Mouse (Mus musculus) c-Kit-negative CD71-positive TER-119-positive erythroid progenitor cells, embryonic 14.5 days (primary cell): ENCODE results near the gene Rhebl1.
A peak's percentile ranks its signal among the peaks of the same experiment; 100 is the strongest.

Experiments
- DNase-seq: peaks from one replicate; pipeline ENCODE4 v3.0.0-alpha.2; 2013; ENCODE audit warnings: low read depth, low spot score

The Rhebl1 gene

DNA sequence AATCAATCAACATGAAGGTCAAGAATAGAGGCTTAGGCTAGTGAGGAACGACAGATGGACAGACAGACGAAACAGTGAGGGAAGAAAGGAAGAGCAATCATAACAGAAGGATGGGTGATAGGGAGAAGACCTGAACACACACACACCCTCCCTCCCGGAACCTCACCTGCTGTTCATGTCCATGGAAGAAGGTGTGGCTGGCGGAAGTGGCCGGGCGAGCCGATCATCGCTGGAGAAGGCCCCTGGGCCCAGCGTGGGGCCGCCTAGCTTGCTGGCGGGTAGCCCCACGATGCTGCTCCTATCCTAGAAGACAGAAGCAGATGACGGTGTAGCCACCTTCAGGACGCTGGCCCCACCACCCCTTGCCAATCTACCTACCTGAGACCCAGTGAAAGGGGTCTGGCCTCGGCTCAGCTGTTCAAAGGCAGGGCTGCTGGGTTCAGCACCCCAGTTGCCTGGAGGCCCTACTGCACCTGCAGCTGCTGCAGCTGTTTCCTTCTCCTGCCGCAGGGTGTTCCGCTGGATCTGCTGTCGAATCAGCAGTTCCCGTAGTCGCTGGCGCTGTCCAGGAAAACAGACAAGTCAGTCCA, 43.0 kb downstream of the Rhebl1 start:
- DNase-seq = no peak

- no peak for DNase-seq
Observed at GRCm38 (mm10) chr15:98850668-98851067, 43.7 kb downstream of the Rhebl1 start.

DNA sequence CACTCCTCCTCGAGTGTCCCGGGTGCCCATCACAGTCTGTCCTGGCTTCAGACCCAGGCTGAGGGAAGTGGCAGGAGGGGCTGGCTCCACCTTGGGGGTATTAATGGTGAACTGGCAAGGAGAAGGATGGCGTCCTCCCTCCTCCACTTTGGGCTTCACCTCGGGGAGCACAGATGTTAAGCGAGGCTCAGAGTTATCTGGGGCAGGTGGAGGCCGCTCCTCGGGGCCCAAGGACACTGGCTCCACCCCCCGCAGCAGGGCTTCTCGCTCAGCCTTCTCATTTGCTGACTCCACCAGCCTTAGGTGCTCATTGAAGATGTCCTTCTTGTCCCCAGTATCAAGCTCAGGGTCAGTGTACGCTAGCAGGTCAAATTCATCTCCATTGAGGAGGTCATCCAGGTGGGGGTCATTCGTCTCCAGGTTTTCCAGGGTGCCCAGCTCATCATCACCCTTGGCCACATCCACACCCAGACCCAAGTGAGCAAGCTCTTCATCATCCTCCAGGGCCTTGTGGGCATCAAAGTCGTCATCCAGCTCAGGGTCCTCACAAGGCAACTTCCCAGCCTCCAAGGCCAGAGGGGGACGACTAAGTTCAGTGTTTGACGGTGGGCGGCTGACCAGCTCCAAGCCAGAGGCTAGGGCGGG, 44.3 kb downstream of the Rhebl1 start:
- no peak for DNase-seq

DNA sequence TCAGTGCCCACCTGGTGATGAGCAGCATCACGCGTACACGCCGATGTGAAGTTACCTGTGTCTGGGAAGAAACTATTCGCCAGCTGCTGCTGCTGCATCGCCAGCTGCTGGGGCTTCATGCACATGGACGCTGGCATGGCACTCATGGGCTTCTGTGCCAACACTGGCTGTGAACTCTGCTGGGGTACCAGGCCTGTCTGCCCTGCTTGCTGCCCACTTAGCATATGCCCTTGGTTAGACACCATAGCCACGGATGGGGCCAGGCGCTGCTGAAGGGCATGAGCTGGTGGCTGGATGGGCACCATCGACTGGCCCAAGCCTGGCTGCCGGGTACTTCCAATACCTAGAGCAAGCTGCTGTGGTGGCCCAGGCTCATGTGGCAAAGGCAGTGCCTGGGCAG, 45.2 kb downstream of the Rhebl1 start:
- DNase-seq = no peak

GRCm38 (mm10) chr15:98846140-98846539, 48.2 kb downstream of the Rhebl1 start:
- DNase-seq = no peak

DNA sequence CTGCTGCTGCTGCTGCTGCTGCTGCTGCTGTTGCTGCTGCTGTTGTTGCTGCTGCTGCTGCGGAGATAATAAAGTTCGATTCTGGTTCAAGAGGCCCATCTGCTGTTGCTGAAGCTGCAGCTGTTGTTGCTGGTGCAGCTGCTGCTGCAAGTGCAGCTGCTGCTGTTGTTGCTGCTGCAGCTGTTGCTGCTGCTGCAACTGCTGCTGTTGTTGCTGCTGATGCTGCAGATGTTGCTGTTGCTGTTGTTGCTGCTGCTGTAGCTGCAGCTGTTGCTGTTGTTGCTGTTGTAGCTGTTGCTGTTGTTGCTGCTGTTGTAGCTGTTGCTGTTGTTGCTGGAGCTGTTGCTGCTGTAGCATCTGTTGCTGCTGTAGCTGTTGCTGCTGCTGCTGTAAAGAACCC, 49.2 kb downstream of the Rhebl1 start:
- no peak for DNase-seq

- no peak for DNase-seq
Observed at GRCm38 (mm10) chr15:98843595-98844223, 50.6 kb downstream of the Rhebl1 start.

GRCm38 (mm10) chr15:98839671-98840585, 54.4 kb downstream of the Rhebl1 start:
- no peak for DNase-seq

- no peak for DNase-seq
Observed at GRCm38 (mm10) chr15:98839161-98839560, 55.2 kb downstream of the Rhebl1 start.

- no peak for DNase-seq
Observed at GRCm38 (mm10) chr15:98837743-98838103, 56.6 kb downstream of the Rhebl1 start.

DNA sequence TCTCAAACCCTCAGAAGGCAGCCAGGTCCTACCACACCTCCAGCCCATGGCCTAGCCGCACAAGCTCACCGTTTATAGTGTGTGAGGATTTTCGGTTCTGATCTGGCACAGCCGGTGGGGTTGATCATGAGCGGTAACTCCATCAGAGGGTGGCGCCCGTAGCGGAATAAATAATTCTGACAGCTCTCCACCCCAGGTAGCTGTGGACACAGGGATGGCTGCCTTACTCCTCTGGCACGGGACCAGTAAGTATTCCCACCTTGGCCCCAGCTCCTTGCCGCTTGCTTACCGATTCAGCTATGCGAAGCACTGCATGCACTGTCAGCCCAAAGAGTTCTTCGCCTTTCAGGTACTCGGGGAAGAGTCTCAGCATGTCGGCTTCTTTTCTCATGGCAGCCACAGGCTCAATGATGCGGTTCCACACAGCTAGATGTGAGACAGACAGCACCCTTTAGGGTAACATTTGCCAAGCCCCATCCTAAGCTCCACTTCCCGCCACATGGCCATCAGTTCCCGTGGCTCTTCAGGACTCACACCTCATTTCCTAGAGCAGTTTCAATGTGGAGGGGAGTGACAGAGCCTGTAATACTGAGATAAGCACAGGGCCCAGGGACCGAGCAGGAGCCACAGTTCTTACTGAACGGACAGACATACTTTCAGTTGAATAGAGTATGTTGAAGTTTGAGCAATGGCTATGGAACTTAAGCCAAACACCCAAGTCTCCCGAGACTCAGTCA, 57.2 kb downstream of the Rhebl1 start:
- peak; percentile 66 for DNase-seq

DNA sequence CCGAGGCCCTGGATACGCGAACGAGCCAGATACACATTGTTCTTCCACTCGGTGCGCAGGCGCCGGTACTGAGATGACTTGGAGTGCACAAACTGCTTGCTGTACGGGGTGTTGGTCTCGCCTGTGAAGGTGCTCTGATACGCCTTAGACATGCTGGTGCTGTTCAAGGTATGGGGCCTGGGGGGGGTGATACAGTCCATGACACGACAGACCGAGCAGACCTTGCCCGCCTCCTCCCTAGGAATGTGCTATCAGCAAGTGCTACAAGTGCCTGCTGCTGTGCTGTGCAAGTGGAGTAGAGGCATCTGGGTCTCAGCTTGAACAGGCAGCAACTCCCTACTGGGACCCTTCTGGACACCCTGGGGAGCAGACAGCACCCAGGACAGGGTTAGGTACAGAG, 59.0 kb downstream of the Rhebl1 start:
- DNase-seq = no peak

- no peak for DNase-seq
Observed at GRCm38 (mm10) chr15:98834059-98834458, 60.3 kb downstream of the Rhebl1 start.

DNA sequence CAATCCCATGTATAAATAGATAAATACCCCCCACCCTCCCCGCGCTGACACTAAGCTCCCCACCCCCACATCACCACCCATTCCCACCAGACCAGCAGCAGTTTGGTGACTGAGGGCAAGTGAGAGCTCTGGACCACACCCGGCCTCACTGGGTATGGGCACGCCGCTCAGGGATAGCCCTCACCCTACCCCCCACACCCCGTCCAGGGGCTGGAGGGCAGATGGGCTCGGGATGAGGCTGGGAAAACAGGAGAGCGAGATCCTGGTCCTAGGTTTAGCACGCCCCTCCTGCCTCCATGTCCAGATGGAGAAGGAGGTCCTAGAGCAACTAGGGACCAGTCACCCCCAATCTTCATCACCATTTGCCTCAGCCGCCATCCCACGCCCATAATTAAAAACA, 61.1 kb downstream of the Rhebl1 start:
- DNase-seq = no peak

DNA sequence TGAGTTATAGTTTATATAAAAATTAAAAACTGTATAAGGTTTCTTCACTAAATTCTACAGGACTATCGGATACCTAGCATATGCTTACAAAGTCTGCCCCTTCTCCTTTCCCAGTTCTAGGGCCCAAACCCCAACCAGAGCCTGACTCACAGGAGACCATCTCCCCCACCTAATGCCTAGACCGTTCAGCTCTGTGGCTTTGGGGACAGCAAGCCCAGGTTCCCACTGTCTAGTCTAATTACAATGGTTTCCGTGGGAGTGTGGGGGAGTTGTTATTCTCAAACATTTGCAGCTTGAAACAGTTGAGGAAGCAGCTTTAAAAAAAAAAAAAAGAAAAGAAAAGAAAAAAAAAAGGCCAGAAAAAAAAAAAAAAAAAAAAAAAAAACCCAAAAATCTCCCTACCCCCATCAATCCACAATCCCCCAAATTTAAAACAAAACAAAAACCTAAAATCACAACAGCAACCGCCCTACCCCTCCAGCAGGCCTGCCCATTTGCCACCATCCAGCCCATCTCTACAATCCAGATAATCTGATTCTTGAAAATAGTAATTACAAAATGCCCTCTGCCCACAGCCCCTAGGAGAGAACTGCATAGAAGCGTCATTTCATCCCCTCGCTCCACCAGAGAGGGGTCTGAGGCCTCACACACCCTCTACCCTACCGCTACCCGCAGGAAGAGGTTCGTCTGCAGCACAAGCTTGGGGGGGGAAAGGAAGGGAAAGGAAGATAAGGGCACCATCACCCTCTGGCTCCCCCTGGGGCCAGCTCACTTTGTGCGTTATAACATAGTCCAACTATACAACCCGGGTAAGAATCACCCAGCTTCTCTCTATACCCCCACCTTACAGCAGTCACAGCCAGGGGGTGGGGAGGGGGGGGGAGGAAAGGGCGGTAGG, 61.9 kb downstream of the Rhebl1 start:
- no peak for DNase-seq

- DNase-seq = no peak
Observed at GRCm38 (mm10) chr15:98831684-98832035, 62.7 kb downstream of the Rhebl1 start.

DNA sequence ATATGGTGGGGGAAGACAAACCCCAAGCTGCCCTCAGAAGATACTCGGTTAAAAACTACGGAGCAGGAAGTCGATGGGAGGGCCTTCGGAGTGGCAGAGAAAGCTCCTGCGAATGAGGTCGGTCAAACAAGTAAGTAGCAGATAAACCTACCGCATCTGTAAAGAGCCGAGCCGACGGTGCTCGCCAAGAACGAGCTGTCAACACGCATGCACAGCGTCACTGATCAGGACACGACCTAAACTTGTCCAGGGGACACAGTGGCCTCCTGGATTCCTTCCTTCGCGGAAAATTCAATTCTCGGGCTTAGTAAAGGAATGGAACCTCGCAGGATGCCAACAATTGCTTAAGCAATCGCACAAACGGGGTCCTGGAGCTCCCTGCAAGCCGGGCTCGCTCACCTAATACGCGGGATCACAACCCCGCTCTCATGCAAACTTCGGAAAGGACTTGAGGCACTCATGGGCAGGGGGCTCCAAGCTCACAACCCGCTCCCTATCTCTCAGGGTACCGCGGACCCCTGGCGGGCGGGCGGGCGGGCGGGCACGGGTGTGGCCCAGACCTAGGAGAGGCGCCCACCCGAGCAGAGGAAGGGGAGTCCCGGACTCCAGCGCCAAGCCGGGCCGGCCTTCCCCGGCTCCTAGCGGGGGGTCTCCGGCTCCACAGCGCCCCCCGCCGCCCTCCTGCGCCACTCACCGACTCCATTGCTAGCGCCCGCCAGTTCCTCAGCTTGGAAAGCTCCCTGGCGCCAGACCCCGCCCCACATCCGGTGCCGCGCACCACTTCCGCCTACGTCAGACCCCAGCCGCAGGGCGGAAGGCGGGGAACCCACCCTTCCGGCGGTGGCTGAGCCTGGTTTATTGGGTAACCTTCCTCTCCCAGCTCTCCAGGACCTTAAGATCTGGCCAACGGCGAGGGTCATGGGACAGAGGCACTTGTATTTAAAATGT, 63.3 kb downstream of the Rhebl1 start, which contains the start of gene Prkag1:
Prkag1 (minus strand) TSS at position 786 of the 948 bp plus-strand sequence.
- DNase-seq = peak; percentile 81
